Mouse (Mus musculus): ENCODE results near the gene Gm6351. TPM values are rescaled to one million over a fixed set of nuclear protein-coding genes. Genes with fewer than 3 reads are reported as not detected.
"Not testable (repeated sequence)": the region's sequence is repeated elsewhere in the genome, so short reads cannot be mapped to it uniquely, and the experiment has no call there.

Gm6351 gene
- not detected in 2 replicates for polyA plus RNA-seq (2015; fragmentation: Nextera tagmentation; extraction: Ambion mirVana)

GRCm38 (mm10) chr5:94076085-94076484 lies at the start of gene Gm6351:
Gene Gm6351, plus strand, starts transcription at chr5:94076385.
- not testable (repeated sequence) for H3K4me1 ChIP-seq; H3K4me3 ChIP-seq; H3K27ac ChIP-seq; ATAC-seq; H3K36me3 ChIP-seq (ENCODE audit: poor library complexity, severe bottlenecking); H3K27me3 ChIP-seq; H3K4me2 ChIP-seq; H3K9me3 ChIP-seq (replicated peaks); H3K9ac ChIP-seq
- WGBS, result no CpG with 5 or more reads among the region's 3 CpGs

DNA sequence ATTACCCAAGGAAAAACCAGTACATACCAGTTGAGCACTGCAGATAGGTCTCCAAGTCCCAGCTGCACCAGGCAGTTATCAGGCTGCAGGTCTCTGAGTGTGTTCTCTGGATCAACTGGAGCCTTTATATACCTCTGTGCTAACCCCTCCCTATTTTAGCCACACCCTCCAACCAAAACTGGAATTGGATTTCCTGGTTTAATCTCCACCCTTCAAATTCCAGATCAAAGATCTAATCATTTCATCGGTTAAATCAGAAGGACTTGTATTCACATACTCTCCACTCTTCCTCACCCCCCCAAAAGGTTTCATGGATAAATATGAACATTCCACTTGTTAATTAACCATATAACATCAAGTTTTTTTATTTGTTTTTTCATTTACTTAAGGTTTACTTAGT lies 5.7 kb upstream of the Gm6351 start, which contains the start of gene BC061212:
Gene BC061212, minus strand, starts transcription at position 101 of the 400 bp plus-strand sequence.
- not testable (repeated sequence) for H3K4me1 ChIP-seq; ATAC-seq; H3K27ac ChIP-seq; H3K36me3 ChIP-seq (ENCODE audit: poor library complexity, severe bottlenecking); H3K9ac ChIP-seq; H3K27me3 ChIP-seq; H3K4me3 ChIP-seq; H3K4me2 ChIP-seq; H3K9me3 ChIP-seq (replicated peaks)
- no CpG with 5 or more reads among the region's 1 CpGs for WGBS

Other genes starting within 250 kb of the Gm6351 start
- not detected in 2 replicates for gene Gm7792, start 232.6 kb upstream of the Gm6351 start, polyA plus RNA-seq (2015; fragmentation: Nextera tagmentation; extraction: Ambion mirVana)
- not detected in 2 replicates for gene Gm16429, start 147.3 kb upstream of the Gm6351 start, polyA plus RNA-seq (2015; fragmentation: Nextera tagmentation; extraction: Ambion mirVana)
- gene BC061212, start 5.8 kb upstream of the Gm6351 start, polyA plus RNA-seq (2015; fragmentation: Nextera tagmentation; extraction: Ambion mirVana), result not detected in 2 replicates
- gene Gm3106, start 141.6 kb downstream of the Gm6351 start, polyA plus RNA-seq (2015; fragmentation: Nextera tagmentation; extraction: Ambion mirVana), result not detected in 2 replicates
- not detected in 2 replicates for gene A430089I19Rik, start 230.4 kb downstream of the Gm6351 start, polyA plus RNA-seq (2015; fragmentation: Nextera tagmentation; extraction: Ambion mirVana)
- gene Gm6502, start 238.1 kb downstream of the Gm6351 start, polyA plus RNA-seq (2015; fragmentation: Nextera tagmentation; extraction: Ambion mirVana), result not detected in 2 replicates

All from forebrain, embryonic 13.5 days (tissue).